In genomic region chr13:45572768-45573167, GRCm38 (mm10) we compare ENCODE assay signal across 8 mouse cellular contexts.
DNase-seq lines count a peak whose midpoint lies in the region; ATAC-seq and TF ChIP-seq lines count a peak whose summit lies in the region.

No protein-coding gene starts in this region.

- no peaks in the 10 kb centered on the region for H3K27me3 ChIP-seq in intestine, embryonic 14.5 days (replicated peaks; ENCODE audit: control insufficient read depth, insufficient read depth, low read length)
- H3K27me3 ChIP-seq in intestine, embryonic 16.5 days (replicated peaks; ENCODE audit: control insufficient read depth, insufficient read depth, low read length): no peaks in the 10 kb centered on the region
- H3K27me3 ChIP-seq in ES-Bruce4 (ENCODE audit: control insufficient read depth, insufficient read depth, low read length, poor library complexity, severe bottlenecking): no peaks in the 10 kb centered on the region
- no peaks in the 10 kb centered on the region for H3K27me3 ChIP-seq in limb, embryonic 14.5 days (ENCODE audit: control insufficient read depth, insufficient read depth, low read length)
- no peaks in the 10 kb centered on the region for H3K27me3 ChIP-seq in neural tube, embryonic 15.5 days (replicated peaks)

- H3K4me1 ChIP-seq in intestine, embryonic 14.5 days (replicated peaks; ENCODE audit: control insufficient read depth, insufficient read depth, low read length): no peaks in the 10 kb centered on the region
- H3K4me1 ChIP-seq in intestine, embryonic 16.5 days (ENCODE audit: control insufficient read depth, insufficient read depth, low read length): peaks cover 9% of the 10 kb centered on the region; the same call in 1 of the 2 replicates
- H3K4me1 ChIP-seq in ES-Bruce4 (ENCODE audit: control insufficient read depth, insufficient read depth, low read length): no peaks in the 10 kb centered on the region
- peaks cover 8% of the 10 kb centered on the region for H3K4me1 ChIP-seq in limb, embryonic 14.5 days (ENCODE audit: control insufficient read depth, insufficient read depth, low read length)
- peaks cover 26% of the 10 kb centered on the region for H3K4me1 ChIP-seq in neural tube, embryonic 15.5 days

- intact Hi-C loops in gastrocnemius, postnatal 14 days (cut with DNase I; ENCODE audit: low total_unique reads): no loop called here

- DNase-seq in intestine, embryonic 14.5 days (ENCODE audit: low spot score): peak; percentile 67
- DNase-seq in c-Kit-negative CD71-positive TER-119-positive erythroid progenitor cells, embryonic 14.5 days (ENCODE audit: low read depth, low spot score): peak; percentile 60
- DNase-seq in gastrocnemius, postnatal 14 days: peak; percentile 57
- peak; percentile 74 for DNase-seq in limb, embryonic 14.5 days (ENCODE audit: low spot score)

- no peak for TF ChIP-seq POLR2A in ES-Bruce4 (IDR thresholded peaks at IDR 0.05; ENCODE audit: insufficient read depth, low read length)
- no peak for TF ChIP-seq POLR2A in limb, embryonic 14.5 days (IDR thresholded peaks at IDR 0.05; ENCODE audit: borderline replicate concordance, extremely low read depth, insufficient read depth, insufficient read length)

- H3K9me3 ChIP-seq in intestine, embryonic 14.5 days (ENCODE audit: control insufficient read depth, low read length): no peaks in the 10 kb centered on the region
- no peaks in the 10 kb centered on the region for H3K9me3 ChIP-seq in intestine, embryonic 16.5 days (ENCODE audit: control insufficient read depth, low read length)
- no peaks in the 10 kb centered on the region for H3K9me3 ChIP-seq in ES-Bruce4 (replicated peaks; ENCODE audit: control insufficient read depth, insufficient read depth, low read length, poor library complexity, severe bottlenecking)
- H3K9me3 ChIP-seq in limb, embryonic 14.5 days (ENCODE audit: control insufficient read depth, low read length): no peaks in the 10 kb centered on the region
- H3K9me3 ChIP-seq in neural tube, embryonic 15.5 days (replicated peaks): no peaks in the 10 kb centered on the region

- no peak overlapping the region for H3K27ac ChIP-seq in intestine, embryonic 14.5 days (ENCODE audit: low read depth)
- no peak overlapping the region for H3K27ac ChIP-seq in intestine, embryonic 16.5 days (ENCODE audit: low read length)
- H3K27ac ChIP-seq in ES-Bruce4 (ENCODE audit: insufficient read depth, low read length): no peak overlapping the region
- no peak overlapping the region for H3K27ac ChIP-seq in limb, embryonic 14.5 days (replicated peaks; ENCODE audit: low read depth, low read length)
- H3K27ac ChIP-seq in neural tube, embryonic 15.5 days (replicated peaks): peak overlapping the region; percentile 66

- ATAC-seq in intestine, embryonic 14.5 days (replicated peaks; ENCODE audit: low FRiP score, low TSS enrichment, low read depth): no peak
- no peak for ATAC-seq in intestine, embryonic 16.5 days
- no peak for ATAC-seq in limb, embryonic 14.5 days (ENCODE audit: low FRiP score, low read depth)
- no peak for ATAC-seq in neural tube, embryonic 15.5 days (ENCODE audit: low FRiP score)
- no peak; the same call in 1 of the 2 replicates for ATAC-seq in erythroblast, adult 5-6 weeks (replicated peaks; ENCODE audit: low FRiP score, poor library complexity, severe bottlenecking)

- 39% methylated on average over 4 of the region's 4 CpGs for WGBS in intestine, embryonic 14.5 days
- WGBS in intestine, embryonic 16.5 days: 29% methylated on average over 4 of the region's 4 CpGs
- 31% methylated on average over 4 of the region's 4 CpGs for WGBS in limb, embryonic 14.5 days
- 29% methylated on average over 4 of the region's 4 CpGs for WGBS in neural tube, embryonic 15.5 days

- no peak overlapping the region for H3K4me2 ChIP-seq in intestine, embryonic 14.5 days (ENCODE audit: low read length)
- no peak overlapping the region for H3K4me2 ChIP-seq in intestine, embryonic 16.5 days (ENCODE audit: low read depth, low read length)
- H3K4me2 ChIP-seq in limb, embryonic 14.5 days (replicated peaks; ENCODE audit: low read depth, low read length, severe bottlenecking): no peak overlapping the region
- no peak overlapping the region for H3K4me2 ChIP-seq in neural tube, embryonic 15.5 days

- H3K9ac ChIP-seq in intestine, embryonic 14.5 days (ENCODE audit: low read length): no peak overlapping the region
- H3K9ac ChIP-seq in intestine, embryonic 16.5 days (ENCODE audit: low read depth, low read length): no peak overlapping the region
- H3K9ac ChIP-seq in ES-Bruce4 (ENCODE audit: low read depth, poor library complexity, severe bottlenecking): no peak overlapping the region
- no peak overlapping the region for H3K9ac ChIP-seq in limb, embryonic 14.5 days (ENCODE audit: low read depth, low read length, severe bottlenecking)
- H3K9ac ChIP-seq in neural tube, embryonic 15.5 days (replicated peaks): no peak overlapping the region

- peak; percentile 66 for TF ChIP-seq CTCF in ES-Bruce4 (IDR thresholded peaks at IDR 0.05; ENCODE audit: low read depth, low read length)

- no peaks in the 10 kb centered on the region for H3K36me3 ChIP-seq in intestine, embryonic 14.5 days (ENCODE audit: control insufficient read depth, insufficient read depth, low read length)
- no peaks in the 10 kb centered on the region for H3K36me3 ChIP-seq in intestine, embryonic 16.5 days (ENCODE audit: control insufficient read depth, insufficient read depth, low read length)
- no peaks in the 10 kb centered on the region for H3K36me3 ChIP-seq in ES-Bruce4 (ENCODE audit: control insufficient read depth, insufficient read depth, low read length, poor library complexity, severe bottlenecking)
- H3K36me3 ChIP-seq in limb, embryonic 14.5 days (ENCODE audit: control insufficient read depth, insufficient read depth, low read length): no peaks in the 10 kb centered on the region
- H3K36me3 ChIP-seq in neural tube, embryonic 15.5 days: no peaks in the 10 kb centered on the region

- TF ChIP-seq EP300 in ES-Bruce4 (IDR thresholded peaks at IDR 0.05; ENCODE audit: insufficient read depth, low read depth, low read length): no peak

- H3K4me3 ChIP-seq in intestine, embryonic 14.5 days (ENCODE audit: low read depth, low read length): no peak overlapping the region
- no peak overlapping the region for H3K4me3 ChIP-seq in intestine, embryonic 16.5 days (ENCODE audit: low read length)
- no peak overlapping the region for H3K4me3 ChIP-seq in ES-Bruce4 (ENCODE audit: low read depth, low read length)
- H3K4me3 ChIP-seq in limb, embryonic 14.5 days (replicated peaks; ENCODE audit: low read length): no peak overlapping the region
- no peak overlapping the region for H3K4me3 ChIP-seq in neural tube, embryonic 15.5 days (replicated peaks)
